Mouse (Mus musculus) ES-Bruce4 (cell line): ENCODE results near the gene H2al1a. TPM values are rescaled to one million over a fixed set of nuclear protein-coding genes. Genes with fewer than 3 reads are reported as not detected.
"Not testable (repeated sequence)": the region's sequence is repeated elsewhere in the genome, so short reads cannot be mapped to it uniquely, and the experiment has no call there.

Experiments
- H3K27ac ChIP-seq: 2 replicates; pipeline ENCODE4 v1.5.1; 2012; ENCODE audit warnings: low read length, inconsistent platforms; ENCODE audit not compliant: insufficient read depth
- H3K27me3 ChIP-seq: 2 replicates; pipeline ENCODE4 v1.6.1; 2012; ENCODE audit warnings: mild to moderate bottlenecking, low read length, inconsistent platforms; ENCODE audit not compliant: control insufficient read depth, poor library complexity, insufficient read depth, severe bottlenecking
- H3K36me3 ChIP-seq: 2 replicates; pipeline ENCODE4 v1.6.1; 2012; ENCODE audit warnings: inconsistent platforms, mild to moderate bottlenecking, low read length, moderate library complexity; ENCODE audit not compliant: control insufficient read depth, poor library complexity, insufficient read depth, severe bottlenecking
- H3K4me1 ChIP-seq: one replicate; pipeline ENCODE4 v1.8.1; 2011; ENCODE audit warnings: low read length; ENCODE audit not compliant: control insufficient read depth, insufficient read depth
- H3K4me3 ChIP-seq: 2 replicates; pipeline ENCODE4 v1.5.1; 2011; ENCODE audit warnings: low read depth, mild to moderate bottlenecking, low read length
- H3K9ac ChIP-seq: 2 replicates; pipeline ENCODE4 v1.6.1; 2012; ENCODE audit warnings: low read depth, mild to moderate bottlenecking, inconsistent platforms; ENCODE audit not compliant: poor library complexity, severe bottlenecking
- H3K9me3 ChIP-seq: replicated peaks from 2 replicates; pipeline ENCODE4 v1.6.1; 2012; ENCODE audit warnings: mild to moderate bottlenecking, low read length, inconsistent platforms; ENCODE audit not compliant: control insufficient read depth, poor library complexity, insufficient read depth, severe bottlenecking
- CTCF ChIP-seq: IDR thresholded peaks from one replicate; pipeline ENCODE4 v1.8.1; 2011; ENCODE audit warnings: low read depth, low read length
- EP300 ChIP-seq: IDR thresholded peaks from 2 replicates; pipeline ENCODE4 v1.6.1; 2011; ENCODE audit warnings: low read depth, low read length; ENCODE audit not compliant: insufficient read depth
- POLR2A ChIP-seq: IDR thresholded peaks from one replicate; pipeline ENCODE4 v1.8.1; 2011; ENCODE audit warnings: low read length; ENCODE audit not compliant: insufficient read depth
- polyA plus RNA-seq: library from polyadenylated mRNA; stranded (reverse); fragments of >200 nt; gene quantifications from 2 replicates; pipeline ENCODE4 v1.2.4, GENCODE M21; 2011; ENCODE audit warnings: low read depth; ENCODE audit not compliant: missing spikeins, insufficient read depth, insufficient read length

H2al1a gene
- polyA plus RNA-seq = not detected in 2 replicates

DNA sequence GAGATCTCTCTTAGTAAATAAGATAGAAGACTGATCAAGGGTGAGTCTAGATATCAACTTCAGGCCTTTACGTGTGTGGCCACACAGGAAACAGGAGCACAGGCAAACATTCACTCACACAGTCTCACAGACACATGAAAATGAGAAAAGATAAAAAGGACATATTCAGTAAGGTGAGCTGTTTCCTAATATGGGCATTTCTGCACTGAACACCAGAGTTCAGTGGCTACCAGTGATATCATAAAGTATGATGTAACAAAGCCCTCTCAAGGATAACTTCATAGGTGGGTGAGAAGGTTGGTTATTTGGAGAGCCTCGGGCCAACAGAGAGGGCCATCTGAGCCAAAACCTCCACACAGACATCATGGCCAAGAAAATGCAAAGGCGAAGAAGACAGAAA, at the start of gene H2al1a:
TSS of gene H2al1a (plus strand) at position 301 of the 400 bp plus-strand sequence.
- not testable (repeated sequence) for H3K27me3 ChIP-seq, H3K9me3 ChIP-seq, H3K36me3 ChIP-seq, H3K4me3 ChIP-seq, H3K4me1 ChIP-seq, H3K9ac ChIP-seq, H3K27ac ChIP-seq

DNA sequence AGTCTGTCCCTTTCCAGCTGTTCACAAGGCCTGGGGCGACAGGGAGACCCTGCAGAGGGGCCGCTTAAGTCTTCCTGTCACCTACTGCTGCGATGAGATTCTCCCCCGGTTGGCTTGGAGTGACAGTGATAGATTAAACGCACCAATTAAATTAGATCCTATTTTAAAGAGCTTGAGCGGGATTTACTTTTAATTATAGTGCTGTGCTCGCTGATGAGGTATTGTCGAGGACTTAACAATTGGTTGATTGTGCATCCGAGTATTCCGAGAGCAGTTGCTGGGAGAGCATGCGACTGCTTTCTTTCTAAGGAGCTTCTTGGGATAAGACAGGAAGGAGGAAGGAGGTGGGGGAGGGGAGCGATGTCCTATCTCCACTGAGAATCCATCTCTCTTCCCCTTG, 48.9 kb upstream of the H2al1a start:
- Histone ChIP-seq H3K4me1 (no peaks in the 10 kb centered on the region), H3K27ac (no peak overlapping the region), H3K9ac (no peak overlapping the region), H3K4me3 (no peak overlapping the region), H3K27me3 (no peaks in the 10 kb centered on the region), H3K9me3 (no peaks in the 10 kb centered on the region), H3K36me3 (no peaks in the 10 kb centered on the region)
- TF ChIP-seq CTCF (no peak), POLR2A (no peak), EP300 (no peak)

DNA sequence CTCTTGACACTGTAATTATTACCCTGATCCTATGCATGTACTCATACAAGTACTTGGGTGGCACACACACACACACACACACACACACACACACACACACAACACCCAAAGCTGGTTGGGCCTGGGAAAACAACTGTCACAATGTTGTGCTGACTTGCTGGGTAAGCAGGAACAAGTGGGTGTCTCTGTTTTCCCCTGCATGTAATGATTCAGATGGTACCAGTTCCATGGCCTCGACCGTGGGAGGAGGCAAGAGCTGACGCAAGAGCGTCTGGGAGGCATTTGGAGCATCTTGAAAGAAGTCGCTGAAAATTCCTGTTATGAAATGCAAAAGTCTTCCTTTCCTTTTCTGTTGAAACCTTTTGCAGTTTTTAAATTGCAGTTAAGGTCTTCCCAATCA, 45.0 kb upstream of the H2al1a start:
- Histone ChIP-seq H3K36me3 (no peaks in the 10 kb centered on the region), H3K9me3 (no peaks in the 10 kb centered on the region), H3K27ac (no peak overlapping the region), H3K4me3 (no peak overlapping the region), H3K9ac (no peak overlapping the region), H3K27me3 (no peaks in the 10 kb centered on the region), H3K4me1 (no peaks in the 10 kb centered on the region)
- TF ChIP-seq POLR2A (no peak), EP300 (no peak), CTCF (no peak)

DNA sequence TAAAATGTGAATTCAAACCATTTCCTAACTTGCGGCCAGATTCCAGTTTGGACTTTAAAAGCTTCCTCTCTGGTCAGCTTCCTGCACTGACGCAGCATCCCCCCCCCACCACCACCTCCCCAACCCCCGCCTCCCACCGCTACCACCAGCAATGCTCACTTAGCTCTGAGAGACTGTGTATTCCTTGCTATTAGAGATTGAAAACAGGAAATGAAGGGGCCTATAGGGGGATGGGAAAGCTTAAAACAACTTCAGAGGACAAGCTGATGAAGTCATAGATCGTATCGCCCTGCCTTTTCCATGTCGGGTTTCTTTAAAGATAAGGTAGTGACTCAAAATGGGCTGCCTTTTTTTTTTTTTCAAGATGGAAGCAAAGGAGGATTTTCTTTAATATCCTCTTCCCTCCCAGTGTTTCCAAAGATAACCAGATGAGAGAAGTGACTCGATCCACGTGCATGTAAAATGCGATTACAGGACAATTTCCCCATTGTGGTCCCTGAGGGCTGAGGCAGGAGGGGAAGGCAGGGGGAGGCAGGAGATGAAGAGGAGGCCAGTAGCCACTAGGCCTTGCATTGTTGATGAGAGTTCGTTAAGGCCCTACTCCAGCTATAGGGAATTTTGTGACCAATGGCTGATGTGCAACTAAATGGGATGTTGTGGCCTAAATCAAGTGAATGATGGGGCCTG, 44.4 kb upstream of the H2al1a start:
- Histone ChIP-seq H3K4me3 (no peak overlapping the region), H3K4me1 (no peaks in the 10 kb centered on the region), H3K9ac (no peak overlapping the region), H3K36me3 (no peaks in the 10 kb centered on the region), H3K9me3 (no peaks in the 10 kb centered on the region), H3K27ac (no peak overlapping the region), H3K27me3 (no peaks in the 10 kb centered on the region)
- no peak for TF ChIP-seq CTCF
- TF ChIP-seq POLR2A = no peak
- no peak for TF ChIP-seq EP300

DNA sequence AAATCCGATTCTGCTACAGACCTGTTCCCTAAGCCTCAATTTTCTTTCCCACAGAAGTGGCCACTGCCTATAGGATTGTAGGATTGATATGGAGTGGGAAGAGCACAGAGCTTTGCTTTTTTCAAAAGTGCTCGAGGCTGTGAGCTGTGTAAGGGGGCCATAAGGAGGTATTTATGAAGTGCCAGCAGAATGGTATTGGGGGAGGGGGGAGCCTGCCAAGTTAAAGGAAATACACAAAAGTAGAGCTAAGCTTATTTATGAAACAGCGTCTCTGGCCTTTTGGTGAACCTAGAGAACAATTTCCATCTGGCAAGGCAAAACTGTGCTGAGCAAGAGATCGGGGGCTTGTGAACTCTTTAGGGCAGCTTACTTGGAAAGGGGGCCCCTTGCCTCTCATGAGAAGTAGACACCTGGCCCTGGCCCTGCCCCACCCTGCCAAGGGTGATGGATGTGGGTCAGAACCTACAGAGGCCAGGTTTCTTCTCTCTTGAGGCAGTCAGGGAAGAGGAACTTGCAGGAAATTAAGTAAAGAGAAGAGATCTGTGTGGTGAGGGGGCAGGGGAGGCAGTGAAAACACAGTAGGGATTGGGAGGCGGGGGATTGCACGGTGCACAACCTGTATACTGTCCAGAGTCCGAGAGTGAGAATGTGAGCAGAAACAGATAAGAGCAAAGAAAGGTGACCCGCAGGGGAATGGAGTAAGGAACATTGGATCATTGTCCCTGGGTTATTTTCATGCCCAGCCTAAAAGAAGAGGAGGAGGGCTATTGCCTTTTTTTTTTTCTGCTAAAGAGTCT, 43.3 kb upstream of the H2al1a start:
- H3K27ac ChIP-seq = no peak overlapping the region
- no peaks in the 10 kb centered on the region for H3K36me3 ChIP-seq
- TF ChIP-seq CTCF (no peak), EP300 (no peak), POLR2A (no peak)
- no peak overlapping the region for H3K9ac ChIP-seq
- no peaks in the 10 kb centered on the region for H3K9me3 ChIP-seq
- no peaks in the 10 kb centered on the region for H3K4me1 ChIP-seq
- H3K27me3 ChIP-seq = no peaks in the 10 kb centered on the region
- H3K4me3 ChIP-seq = no peak overlapping the region

DNA sequence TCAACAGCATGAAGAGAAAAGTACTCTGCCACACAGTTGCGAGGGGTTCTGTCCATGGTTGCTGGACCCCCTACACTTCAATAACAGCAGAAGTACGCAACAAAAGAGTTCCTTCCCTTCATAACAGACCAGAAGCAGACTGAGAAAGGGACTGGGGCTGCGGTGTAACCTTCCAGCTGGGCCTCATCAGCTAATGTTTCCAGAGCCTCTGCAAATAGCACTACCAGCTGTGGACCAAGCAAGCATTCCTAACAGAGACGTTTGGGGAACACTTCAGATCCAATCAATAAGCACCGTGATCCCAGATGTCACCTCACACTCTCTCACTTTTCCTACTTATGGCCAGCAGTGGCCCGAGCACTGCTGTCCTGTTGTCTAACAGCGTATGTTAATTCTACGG, 34.1 kb upstream of the H2al1a start:
- no peak for TF ChIP-seq EP300
- Histone ChIP-seq H3K9me3 (no peaks in the 10 kb centered on the region), H3K36me3 (no peaks in the 10 kb centered on the region), H3K9ac (no peak overlapping the region), H3K27ac (no peak overlapping the region), H3K4me3 (no peak overlapping the region), H3K27me3 (no peaks in the 10 kb centered on the region), H3K4me1 (no peaks in the 10 kb centered on the region)
